ENCODE assay signal across 22 mouse cellular contexts in genomic region chr6:136776392-136776791, GRCm38 (mm10). TPM values are rescaled to one million over a fixed set of nuclear protein-coding genes. Genes with fewer than 3 reads are reported as not detected.
"Had no signal": no experiment of that assay in that cellular context is flagged by ENCODE, and none has a peak within 500 bp of the region (broad histone marks: within the 10 kb centered on the region; RNA-seq: fewer than 3 reads in every experiment).

No protein-coding gene starts in this region.

- H3K4me3 ChIP-seq: liver, embryonic 15.5 days; midbrain, embryonic 10.5 days; midbrain, embryonic 12.5 days; neural tube, embryonic 13.5 days; neural tube, embryonic 15.5 days; stomach, embryonic 15.5 days had no signal

- H3K9me3 ChIP-seq: liver, embryonic 15.5 days; midbrain, embryonic 12.5 days; neural tube, embryonic 13.5 days; neural tube, embryonic 15.5 days; stomach, embryonic 15.5 days had no signal

- H3K27ac ChIP-seq: liver, embryonic 15.5 days; midbrain, embryonic 10.5 days; midbrain, embryonic 12.5 days; neural tube, embryonic 13.5 days; neural tube, embryonic 15.5 days; stomach, embryonic 15.5 days; stomach, postnatal 0 days had no signal

- H3K27me3 ChIP-seq: liver, embryonic 15.5 days; midbrain, embryonic 12.5 days; neural tube, embryonic 13.5 days; neural tube, embryonic 15.5 days; stomach, embryonic 15.5 days had no signal

- H3K9ac ChIP-seq: liver, embryonic 15.5 days; lung, embryonic 14.5 days; midbrain, embryonic 12.5 days; neural tube, embryonic 13.5 days; neural tube, embryonic 15.5 days; stomach, embryonic 15.5 days had no signal

- H3K4me2 ChIP-seq: liver, embryonic 15.5 days; lung, embryonic 14.5 days; midbrain, embryonic 12.5 days; neural tube, embryonic 13.5 days; neural tube, embryonic 15.5 days; stomach, embryonic 15.5 days had no signal

- DNase-seq: lung, adult 18-20 months; lung, embryonic 14.5 days; lung, postnatal 10 days; lung, postnatal 4 days; midbrain, embryonic 14.5 days; retina, postnatal 1 day; right cerebral cortex, adult 18-20 months; right cerebral cortex, postnatal 25 days; right cerebral cortex, postnatal 4 days; thymus, adult 2 months; thymus, postnatal 25 days; thymus, postnatal 4 days had no signal

- ATAC-seq: midbrain, embryonic 16.5 days had no signal

- H3K36me3 ChIP-seq: liver, embryonic 15.5 days; midbrain, embryonic 10.5 days; midbrain, embryonic 12.5 days; neural tube, embryonic 13.5 days; neural tube, embryonic 15.5 days; stomach, embryonic 15.5 days had no signal

- H3K4me1 ChIP-seq: liver, embryonic 15.5 days; midbrain, embryonic 10.5 days; midbrain, embryonic 12.5 days; neural tube, embryonic 13.5 days; neural tube, embryonic 15.5 days; stomach, embryonic 15.5 days had no signal

RNA-seq across cellular contexts. Expression of gene Gucy2c, which starts 5.2 kb away (rescaled TPM):
- total RNA-seq: megakaryocyte-erythroid progenitor cell, adult 5-6 weeks; monocyte, adult 5-6 weeks had no signal
